Mouse (Mus musculus): ENCODE results near the gene Olfr102. TPM values are rescaled to one million over a fixed set of nuclear protein-coding genes. Genes with fewer than 3 reads are reported as not detected.

Olfr102 gene
- total and polyA plus RNA-seq, 3 experiments: not detected

DNA sequence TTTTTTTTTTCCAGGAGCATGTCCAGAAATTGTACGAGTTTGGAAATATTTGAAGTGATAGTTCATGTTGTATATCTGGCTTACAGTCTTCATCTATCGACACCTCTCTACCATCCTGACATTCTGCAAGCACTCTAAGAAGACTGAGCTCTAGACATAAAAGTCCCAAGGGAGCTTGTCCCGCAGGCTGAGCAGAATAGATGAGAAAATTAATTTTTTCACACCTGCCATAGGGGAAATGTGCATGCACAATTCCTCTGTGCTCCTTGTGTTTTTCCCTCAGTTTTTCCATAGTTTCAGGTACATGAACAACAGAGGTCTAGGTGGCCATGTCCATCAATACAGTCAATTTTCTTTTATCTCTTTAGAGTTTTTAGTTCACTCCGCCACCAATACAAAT lies 12.6 kb downstream of the Olfr102 start, which contains the start of gene Olfr101:
Olfr101 (minus strand) TSS at position 101 of the 400 bp plus-strand sequence.
- Histone ChIP-seq H3K9me3 (replicated peaks; ENCODE audit: insufficient read depth, low read length) (no peaks in the 10 kb centered on the region), H3K9ac (ENCODE audit: control insufficient read depth, low read depth, low read length, poor library complexity, severe bottlenecking) (no peak within 1 kb of the TSS), H3K27me3 (ENCODE audit: control insufficient read depth in 1 of 2, insufficient read depth in 2 of 2, low read length in 2 of 2) (no peaks in the 10 kb centered on the region), H3K36me3 (ENCODE audit: control insufficient read depth in 1 of 2, insufficient read depth in 2 of 2, low read length in 2 of 2) (no peaks in the 10 kb centered on the region), H3K79me2 (ENCODE audit: control insufficient read depth, insufficient read depth, low read length, poor library complexity) (no peaks in the 10 kb centered on the region), H3K4me1 (ENCODE audit: control insufficient read depth in 1 of 2, insufficient read depth in 2 of 2, low read length in 2 of 2) (no peaks in the 10 kb centered on the region), H3K27ac (ENCODE audit: control insufficient read depth, low read depth, low read length) (no peak within 1 kb of the TSS), H3K4me3 (ENCODE audit: control insufficient read depth in 1 of 2, insufficient read depth in 1 of 2, low read depth in 2 of 2, low read length in 2 of 2) (no peak within 1 kb of the TSS)
- no peak for DNase-seq (ENCODE audit: low read depth, low spot score)
- TF ChIP-seq JUND (IDR thresholded peaks at IDR 0.05; ENCODE audit: low read depth, low read length): no peak
- no peak for TF ChIP-seq BHLHE40 (IDR thresholded peaks at IDR 0.05; ENCODE audit: borderline replicate concordance, low read depth, low read length)
- no peak for TF ChIP-seq NRF1 (IDR thresholded peaks at IDR 0.05; ENCODE audit: insufficient read depth, low read depth, low read length, poor library complexity, severe bottlenecking)
- TF ChIP-seq MAZ (IDR thresholded peaks at IDR 0.05; ENCODE audit: low read depth, low read length): no peak
- TF ChIP-seq MEF2A (IDR thresholded peaks at IDR 0.05; ENCODE audit: extremely low read depth, insufficient replicate concordance, low read depth, low read length, poor library complexity, severe bottlenecking): no peak
- no peak for TF ChIP-seq SIN3A (IDR thresholded peaks at IDR 0.05; ENCODE audit: low read length)
- no peak for TF ChIP-seq MAFK (IDR thresholded peaks at IDR 0.05; ENCODE audit: borderline replicate concordance, low read depth, low read length)
- no peak for TF ChIP-seq UBTF (IDR thresholded peaks at IDR 0.05; ENCODE audit: borderline replicate concordance, insufficient read depth, low read depth, low read length)
- TF ChIP-seq EP300 (IDR thresholded peaks at IDR 0.05; ENCODE audit: low read depth in 1 of 2, low read length in 2 of 2): no peak
- TF ChIP-seq TBP (IDR thresholded peaks at IDR 0.05; ENCODE audit: low read depth, low read length): no peak
- no peak for TF ChIP-seq RAD21 (IDR thresholded peaks at IDR 0.05; ENCODE audit: low read depth, low read length)
- TF ChIP-seq ZMIZ1 (IDR thresholded peaks at IDR 0.05; ENCODE audit: low read depth, low read length): no peak
- TF ChIP-seq ELF1 (IDR thresholded peaks at IDR 0.05; ENCODE audit: low read depth, low read length): no peak
- TF ChIP-seq GABPA (IDR thresholded peaks at IDR 0.05; ENCODE audit: low read depth, low read length): no peak
- TF ChIP-seq MYB (IDR thresholded peaks at IDR 0.05; ENCODE audit: low read depth, low read length): no peak

DNA sequence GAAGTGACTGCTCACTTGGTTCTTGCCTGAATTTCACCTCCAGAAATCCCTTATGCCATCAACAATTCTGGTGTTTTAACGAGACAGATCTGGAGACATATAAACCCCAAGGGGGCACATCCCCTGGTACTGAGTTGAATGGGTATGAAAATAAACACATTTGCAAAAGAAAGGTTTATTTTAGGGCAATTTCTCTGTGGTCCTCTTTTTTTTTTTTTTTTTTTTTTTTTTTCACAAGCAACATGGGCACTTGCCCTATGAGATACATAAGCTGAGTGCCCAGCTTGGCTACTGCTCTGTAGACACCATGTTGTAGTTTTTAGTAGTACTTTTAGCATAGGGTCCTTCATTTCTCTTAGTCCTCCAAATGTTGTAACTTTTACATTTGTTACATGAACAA lies 33.5 kb downstream of the Olfr102 start, which contains the start of gene Olfr99:
Olfr99 (minus strand) TSS at position 101 of the 400 bp plus-strand sequence.
- Histone ChIP-seq H3K9ac (ENCODE audit: control insufficient read depth, low read depth, low read length, poor library complexity, severe bottlenecking) (no peak within 1 kb of the TSS), H3K36me3 (ENCODE audit: control insufficient read depth in 1 of 2, insufficient read depth in 2 of 2, low read length in 2 of 2) (no peaks in the 10 kb centered on the region), H3K79me2 (ENCODE audit: control insufficient read depth, insufficient read depth, low read length, poor library complexity) (no peaks in the 10 kb centered on the region), H3K27ac (ENCODE audit: control insufficient read depth, low read depth, low read length) (no peak within 1 kb of the TSS), H3K27me3 (ENCODE audit: control insufficient read depth in 1 of 2, insufficient read depth in 2 of 2, low read length in 2 of 2) (no peaks in the 10 kb centered on the region), H3K9me3 (replicated peaks; ENCODE audit: insufficient read depth, low read length) (no peaks in the 10 kb centered on the region), H3K4me1 (ENCODE audit: control insufficient read depth in 1 of 2, insufficient read depth in 2 of 2, low read length in 2 of 2) (no peaks in the 10 kb centered on the region), H3K4me3 (ENCODE audit: control insufficient read depth in 1 of 2, insufficient read depth in 1 of 2, low read depth in 2 of 2, low read length in 2 of 2) (no peak within 1 kb of the TSS)
- TF ChIP-seq SIN3A (IDR thresholded peaks at IDR 0.05; ENCODE audit: low read length): no peak
- no peak for TF ChIP-seq CHD1 (IDR thresholded peaks at IDR 0.05; ENCODE audit: low read depth, low read length)
- TF ChIP-seq NELFE (IDR thresholded peaks at IDR 0.05; ENCODE audit: low read depth, low read length): no peak
- no peak for TF ChIP-seq SMC3 (IDR thresholded peaks at IDR 0.05; ENCODE audit: low read depth, low read length)
- no peak for TF ChIP-seq MYB (IDR thresholded peaks at IDR 0.05; ENCODE audit: low read depth, low read length)
- no peak for TF ChIP-seq TAL1 (IDR thresholded peaks at IDR 0.05; ENCODE audit: low read length)
- TF ChIP-seq MAFK (IDR thresholded peaks at IDR 0.05; ENCODE audit: borderline replicate concordance, low read depth, low read length): no peak
- no peak for TF ChIP-seq MEF2A (IDR thresholded peaks at IDR 0.05; ENCODE audit: extremely low read depth, insufficient replicate concordance, low read depth, low read length, poor library complexity, severe bottlenecking)
- TF ChIP-seq EP300 (IDR thresholded peaks at IDR 0.05; ENCODE audit: low read depth in 1 of 2, low read length in 2 of 2): no peak
- TF ChIP-seq CTCF (IDR thresholded peaks at IDR 0.05 in 2 of 3, conservative IDR thresholded peaks at IDR 0.05 in 1 of 3; ENCODE audit: control insufficient read depth in 1 of 3, insufficient read depth in 1 of 3, low read depth in 2 of 3, low read length in 3 of 3, poor library complexity in 1 of 3, severe bottlenecking in 1 of 3): no peak
- TF ChIP-seq MAX (IDR thresholded peaks at IDR 0.05; ENCODE audit: low read length): no peak
- TF ChIP-seq NRF1 (IDR thresholded peaks at IDR 0.05; ENCODE audit: insufficient read depth, low read depth, low read length, poor library complexity, severe bottlenecking): no peak
- no peak for TF ChIP-seq TBP (IDR thresholded peaks at IDR 0.05; ENCODE audit: low read depth, low read length)
- TF ChIP-seq ETS1 (IDR thresholded peaks at IDR 0.05; ENCODE audit: low read depth, low read length): no peak
- no peak for DNase-seq (ENCODE audit: low read depth, low spot score)

Measured in MEL (cell line).